Mouse (Mus musculus): ENCODE measurements at regions not wholly inside any gene's neighbourhood (a gene's known extent, or its start where the extent isn't known, plus 50 kb on each side); places are given as distances from the start of the nearest gene placed in this dataset.

GRCm38 (mm10) chr6:105389192-105389591 is 288.3 kb upstream of the Cntn4 start:
- ATAC-seq (ENCODE audit: low TSS enrichment): no peak

GRCm38 (mm10) chr6:105398315-105398714 is 279.1 kb upstream of the Cntn4 start:
- peak; percentile 67; the same call in 1 of the 2 replicates for ATAC-seq (ENCODE audit: low TSS enrichment)

- ATAC-seq (ENCODE audit: low TSS enrichment): no peak
Observed at GRCm38 (mm10) chr6:105417551-105417950, 259.9 kb upstream of the Cntn4 start.

GRCm38 (mm10) chr6:105447208-105447607 is 230.3 kb upstream of the Cntn4 start:
- ATAC-seq (ENCODE audit: low TSS enrichment): no peak

- peak; percentile 98 for ATAC-seq (ENCODE audit: low TSS enrichment)
Observed at GRCm38 (mm10) chr6:105483388-105483787, 194.1 kb upstream of the Cntn4 start.

GRCm38 (mm10) chr6:105493308-105493707 is 184.2 kb upstream of the Cntn4 start:
- no peak for ATAC-seq (ENCODE audit: low TSS enrichment)
